Mouse (Mus musculus): ENCODE measurements around the gene Ppp1r9b. TPM values are rescaled to one million over a fixed set of nuclear protein-coding genes. Genes with fewer than 3 reads are reported as not detected.

The Ppp1r9b gene
- 17.0 and 29.4 TPM in 2 replicates for polyA plus RNA-seq (2012; rRNA removed)

DNA sequence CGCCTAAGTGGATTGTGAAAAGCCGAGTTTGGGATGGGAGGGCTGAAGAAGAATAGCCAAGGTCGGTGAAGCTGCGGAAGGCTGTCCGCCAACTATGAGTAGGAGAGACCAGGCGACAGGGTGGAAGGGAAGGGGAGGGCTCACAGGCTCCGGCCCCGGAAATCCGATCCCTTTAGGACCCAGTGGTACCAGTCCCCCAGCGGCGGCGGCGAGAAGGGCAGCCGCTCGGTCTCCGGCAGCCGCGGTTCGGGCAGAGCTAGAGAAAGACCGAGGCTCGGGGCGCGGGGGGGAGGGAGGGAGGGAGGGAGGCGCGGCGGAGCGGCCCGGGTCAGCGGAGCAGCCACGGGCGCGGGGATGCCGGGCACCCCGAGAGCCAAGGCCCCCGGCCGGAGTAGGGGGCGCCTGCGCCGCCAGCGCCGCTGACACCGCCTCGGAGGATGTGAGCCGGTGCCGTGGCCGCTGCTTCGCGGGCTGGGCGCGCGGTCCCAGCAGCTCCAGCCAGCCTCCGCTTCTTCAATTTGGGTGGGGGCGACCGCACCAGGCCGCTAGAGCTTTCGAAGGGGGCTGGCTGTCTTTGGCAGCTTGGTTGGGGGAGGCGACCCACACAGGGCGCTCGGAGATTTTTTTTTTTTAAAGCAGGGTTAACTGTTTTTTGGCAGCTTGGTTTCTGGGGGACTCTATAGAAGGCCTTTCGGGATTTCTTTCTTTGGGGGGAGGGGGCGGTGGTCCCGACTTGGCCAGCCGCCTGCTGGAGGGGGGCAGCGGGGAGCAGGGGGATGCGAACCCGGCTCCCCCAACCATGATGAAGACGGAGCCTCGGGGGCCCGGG lies at the start of gene Ppp1r9b:
Ppp1r9b (plus strand) TSS at position 287 of the 829 bp plus-strand sequence.
- peak; percentile 65 for TF ChIP-seq CTCF (IDR thresholded peaks at IDR 0.05; ENCODE audit: extremely low read depth, insufficient read length, insufficient replicate concordance, low read depth, low read length)
- TF ChIP-seq POLR2A (IDR thresholded peaks at IDR 0.05; ENCODE audit: low read depth, low read length) = peak; percentile 73; the same call in 1 of the 2 replicates
- Histone ChIP-seq H3K27ac (ENCODE audit: insufficient read depth, low read depth, low read length) (peak within 1 kb of the TSS; percentile 79), H3K36me3 (ENCODE audit: control insufficient read depth, insufficient read depth, low read length) (0 out of 2 replicates have a peak, but pooled peaks cover 1% of the 10 kb centered on the region), H3K4me3 (ENCODE audit: low read depth, low read length) (peak within 1 kb of the TSS; percentile 66), H3K27me3 (ENCODE audit: control insufficient read depth, insufficient read depth, low read length) (no peaks in the 10 kb centered on the region), H3K4me1 (ENCODE audit: control insufficient read depth, insufficient read depth, insufficient read length, low read length) (peaks cover 34% of the 10 kb centered on the region; the same call in 1 of the 2 replicates)
- WGBS = 1% methylated on average over 65 of the region's 69 CpGs

GRCm38 (mm10) chr11:94941121-94941520 lies 49.7 kb upstream of the Ppp1r9b start:
- peaks cover 6% of the 10 kb centered on the region for H3K4me1 ChIP-seq (ENCODE audit: control insufficient read depth, insufficient read depth, insufficient read length, low read length)
- no peak overlapping the region for H3K4me3 ChIP-seq (ENCODE audit: low read depth, low read length)
- WGBS = 26% methylated on average over 9 of the region's 9 CpGs
- no peak overlapping the region for H3K27ac ChIP-seq (ENCODE audit: insufficient read depth, low read depth, low read length)
- H3K27me3 ChIP-seq (ENCODE audit: control insufficient read depth, insufficient read depth, low read length) = no peaks in the 10 kb centered on the region; the same call in 1 of the 2 replicates
- TF ChIP-seq CTCF (IDR thresholded peaks at IDR 0.05; ENCODE audit: extremely low read depth, insufficient read length, insufficient replicate concordance, low read depth, low read length) (no peak), POLR2A (IDR thresholded peaks at IDR 0.05; ENCODE audit: low read depth, low read length) (no peak)
- no peaks in the 10 kb centered on the region for H3K36me3 ChIP-seq (ENCODE audit: control insufficient read depth, insufficient read depth, low read length)

DNA sequence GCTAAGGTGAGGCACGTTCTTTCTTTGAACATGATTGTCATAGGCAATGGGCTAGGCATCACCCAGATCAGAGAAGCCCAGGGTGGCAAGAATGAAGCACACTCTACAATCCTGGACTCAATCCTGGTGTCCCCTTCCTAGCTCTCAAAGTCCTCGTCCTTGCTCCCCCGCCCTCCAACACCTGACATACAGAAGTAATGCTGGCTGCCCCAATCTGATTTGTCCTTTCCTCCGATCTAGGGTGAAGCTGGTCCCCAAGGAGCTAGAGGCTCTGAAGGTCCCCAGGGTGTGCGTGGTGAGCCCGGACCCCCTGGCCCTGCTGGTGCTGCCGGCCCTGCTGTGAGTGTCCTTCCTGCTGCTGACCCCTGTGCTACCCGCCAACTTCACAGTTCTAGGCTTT lies 49.1 kb upstream of the Ppp1r9b start:
- H3K4me1 ChIP-seq (ENCODE audit: control insufficient read depth, insufficient read depth, insufficient read length, low read length) = peaks cover 6% of the 10 kb centered on the region
- no peaks in the 10 kb centered on the region for H3K36me3 ChIP-seq (ENCODE audit: control insufficient read depth, insufficient read depth, low read length)
- H3K27ac ChIP-seq (ENCODE audit: insufficient read depth, low read depth, low read length) = no peak overlapping the region

DNA sequence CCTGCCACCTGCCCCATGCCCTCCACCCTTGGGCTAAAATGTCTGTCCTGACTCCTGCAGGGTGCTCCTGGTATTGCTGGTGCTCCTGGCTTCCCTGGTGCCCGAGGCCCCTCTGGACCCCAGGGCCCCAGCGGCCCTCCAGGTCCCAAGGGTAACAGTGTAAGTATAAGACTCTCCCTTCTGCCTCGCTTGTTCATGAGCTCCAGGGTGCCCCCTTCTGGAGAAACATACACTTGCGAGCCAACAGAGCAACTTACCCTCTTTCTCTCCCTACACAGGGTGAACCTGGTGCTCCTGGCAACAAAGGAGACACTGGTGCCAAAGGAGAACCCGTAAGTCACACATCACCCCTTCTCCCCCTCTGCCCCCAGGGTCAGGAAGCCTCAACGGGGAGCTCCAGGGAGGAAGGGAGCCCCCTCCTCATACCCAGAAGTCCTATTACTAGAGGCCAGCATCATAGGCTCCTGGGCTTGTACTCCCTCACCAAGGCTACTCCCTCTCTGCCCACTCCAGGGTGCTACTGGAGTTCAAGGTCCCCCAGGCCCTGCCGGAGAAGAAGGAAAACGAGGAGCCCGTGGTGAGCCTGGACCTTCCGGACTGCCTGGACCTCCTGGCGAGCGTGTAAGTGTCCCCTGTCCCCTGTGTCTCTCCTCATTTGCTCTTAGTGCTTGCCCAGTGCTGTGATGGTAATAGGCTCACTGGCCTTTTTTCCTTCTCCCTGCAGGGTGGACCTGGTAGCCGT lies 48.4 kb upstream of the Ppp1r9b start:
- TF ChIP-seq CTCF (IDR thresholded peaks at IDR 0.05; ENCODE audit: extremely low read depth, insufficient read length, insufficient replicate concordance, low read depth, low read length) (peak; percentile 59; the same call in 1 of the 2 replicates), POLR2A (IDR thresholded peaks at IDR 0.05; ENCODE audit: low read depth, low read length) (no peak)
- Histone ChIP-seq H3K4me1 (ENCODE audit: control insufficient read depth, insufficient read depth, insufficient read length, low read length) (peaks cover 5% of the 10 kb centered on the region), H3K27me3 (ENCODE audit: control insufficient read depth, insufficient read depth, low read length) (no peaks in the 10 kb centered on the region; the same call in 1 of the 2 replicates), H3K36me3 (ENCODE audit: control insufficient read depth, insufficient read depth, low read length) (no peaks in the 10 kb centered on the region), H3K4me3 (ENCODE audit: low read depth, low read length) (no peak overlapping the region), H3K27ac (ENCODE audit: insufficient read depth, low read depth, low read length) (no peak overlapping the region)
- 42% methylated on average over 13 of the region's 13 CpGs for WGBS

More for the DNA sequence above, 49.1 kb upstream of the Ppp1r9b start:
- TF ChIP-seq CTCF (IDR thresholded peaks at IDR 0.05; ENCODE audit: extremely low read depth, insufficient read length, insufficient replicate concordance, low read depth, low read length) (no peak), POLR2A (IDR thresholded peaks at IDR 0.05; ENCODE audit: low read depth, low read length) (no peak)
- 69% methylated on average over 8 of the region's 8 CpGs for WGBS
- no peak overlapping the region for H3K4me3 ChIP-seq (ENCODE audit: low read depth, low read length)
- H3K27me3 ChIP-seq (ENCODE audit: control insufficient read depth, insufficient read depth, low read length) = no peaks in the 10 kb centered on the region; the same call in 1 of the 2 replicates

DNA sequence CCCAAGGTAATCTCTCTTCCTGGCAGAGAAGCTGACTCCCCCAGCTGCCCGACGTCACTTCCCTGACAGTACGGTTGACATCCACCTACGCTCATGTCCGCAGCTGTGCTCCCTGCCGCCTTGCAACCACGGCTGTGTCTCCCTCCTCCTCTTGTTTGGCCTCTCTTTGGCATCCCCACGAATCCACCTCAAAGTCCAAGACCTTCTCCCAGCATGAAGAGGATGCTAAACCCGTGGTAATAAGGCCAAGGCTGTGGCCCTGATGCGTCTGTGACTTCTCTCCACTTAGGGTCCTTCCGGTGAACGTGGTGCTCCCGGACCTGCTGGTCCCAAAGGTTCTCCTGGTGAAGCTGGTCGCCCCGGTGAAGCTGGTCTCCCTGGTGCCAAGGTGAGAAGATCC lies 47.8 kb upstream of the Ppp1r9b start:
- 74% methylated on average over 15 of the region's 15 CpGs for WGBS
- no peak for TF ChIP-seq POLR2A (IDR thresholded peaks at IDR 0.05; ENCODE audit: low read depth, low read length)
- no peak for TF ChIP-seq CTCF (IDR thresholded peaks at IDR 0.05; ENCODE audit: extremely low read depth, insufficient read length, insufficient replicate concordance, low read depth, low read length)
- Histone ChIP-seq H3K4me3 (ENCODE audit: low read depth, low read length) (no peak overlapping the region), H3K36me3 (ENCODE audit: control insufficient read depth, insufficient read depth, low read length) (no peaks in the 10 kb centered on the region), H3K4me1 (ENCODE audit: control insufficient read depth, insufficient read depth, insufficient read length, low read length) (no peaks in the 10 kb centered on the region), H3K27me3 (ENCODE audit: control insufficient read depth, insufficient read depth, low read length) (no peaks in the 10 kb centered on the region; the same call in 1 of the 2 replicates), H3K27ac (ENCODE audit: insufficient read depth, low read depth, low read length) (no peak overlapping the region)

GRCm38 (mm10) chr11:94944295-94944694 lies 46.5 kb upstream of the Ppp1r9b start:
- Histone ChIP-seq H3K4me3 (ENCODE audit: low read depth, low read length) (no peak overlapping the region), H3K27ac (ENCODE audit: insufficient read depth, low read depth, low read length) (no peak overlapping the region)
- 36% methylated on average over 8 of the region's 8 CpGs for WGBS

More at GRCm38 (mm10) chr11:94944295-94944694, 46.5 kb upstream of the Ppp1r9b start:
- TF ChIP-seq CTCF (IDR thresholded peaks at IDR 0.05; ENCODE audit: extremely low read depth, insufficient read length, insufficient replicate concordance, low read depth, low read length) (peak; percentile 10; the same call in 1 of the 2 replicates), POLR2A (IDR thresholded peaks at IDR 0.05; ENCODE audit: low read depth, low read length) (no peak)
- no peaks in the 10 kb centered on the region for H3K27me3 ChIP-seq (ENCODE audit: control insufficient read depth, insufficient read depth, low read length)
- no peaks in the 10 kb centered on the region for H3K4me1 ChIP-seq (ENCODE audit: control insufficient read depth, insufficient read depth, insufficient read length, low read length)
- no peaks in the 10 kb centered on the region for H3K36me3 ChIP-seq (ENCODE audit: control insufficient read depth, insufficient read depth, low read length)
